Mouse (Mus musculus) cerebellum, postnatal 36 days (tissue): Measurements from ENCODE around the gene Chmp2a.

Experiments used
- DNase-seq, 2 experiments: peaks; one replicate each; pipeline ENCODE4 v3.0.0; 2021 to 2022; ENCODE audit warnings: mixed read lengths in 2 of 2

Chmp2a gene

DNA sequence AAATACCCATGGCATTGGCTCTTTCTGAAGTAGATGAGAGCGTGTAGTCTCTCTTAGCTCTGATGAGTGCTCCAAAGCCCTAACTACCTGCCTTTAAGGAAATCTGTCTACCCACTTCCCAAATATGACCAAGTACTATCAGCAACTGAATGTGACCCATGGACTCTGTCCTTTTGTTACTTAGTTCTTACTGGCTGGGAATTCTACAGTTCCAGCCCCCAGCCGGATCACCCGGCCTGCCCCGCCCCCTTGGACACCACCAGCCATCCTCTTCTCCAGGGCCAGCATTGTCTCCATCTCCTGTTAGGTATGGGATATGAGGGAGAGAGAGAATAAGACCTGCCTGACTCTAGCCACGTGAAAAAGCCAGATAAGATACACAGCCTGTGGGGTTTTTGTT lies 36.6 kb downstream of the Chmp2a start, which contains the start of gene Slc27a5:
Slc27a5 (minus strand) TSS at position 140 of the 400 bp plus-strand sequence.
- DNase-seq: no peak

- no peak for DNase-seq
Observed at GRCm38 (mm10) chr7:12997230-12997629, 37.4 kb downstream of the Chmp2a start.

- no peak for DNase-seq
Observed at GRCm38 (mm10) chr7:12995862-12996261, 38.7 kb downstream of the Chmp2a start.

DNA sequence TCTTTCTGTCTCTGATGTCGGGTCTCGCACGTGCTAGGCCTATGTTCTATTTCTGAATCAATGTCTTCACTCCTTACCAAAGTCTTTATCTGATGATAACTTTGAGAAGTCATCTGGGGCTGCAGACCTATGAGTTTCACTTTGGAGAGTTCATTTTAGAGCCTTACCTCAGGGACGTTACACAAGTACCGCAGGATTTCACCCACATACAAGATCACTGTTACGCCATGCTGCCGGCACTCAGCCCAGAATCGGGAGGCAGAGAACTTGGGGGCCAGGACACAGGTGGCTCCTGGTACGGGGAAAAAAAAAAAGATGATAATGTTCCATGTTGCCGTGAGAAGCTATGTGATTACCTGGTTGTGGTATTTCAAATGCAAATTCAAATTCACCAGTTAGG lies 41.5 kb downstream of the Chmp2a start:
- DNase-seq: no peak

GRCm38 (mm10) chr7:12992222-12992621 lies 42.4 kb downstream of the Chmp2a start:
- no peak for DNase-seq

DNA sequence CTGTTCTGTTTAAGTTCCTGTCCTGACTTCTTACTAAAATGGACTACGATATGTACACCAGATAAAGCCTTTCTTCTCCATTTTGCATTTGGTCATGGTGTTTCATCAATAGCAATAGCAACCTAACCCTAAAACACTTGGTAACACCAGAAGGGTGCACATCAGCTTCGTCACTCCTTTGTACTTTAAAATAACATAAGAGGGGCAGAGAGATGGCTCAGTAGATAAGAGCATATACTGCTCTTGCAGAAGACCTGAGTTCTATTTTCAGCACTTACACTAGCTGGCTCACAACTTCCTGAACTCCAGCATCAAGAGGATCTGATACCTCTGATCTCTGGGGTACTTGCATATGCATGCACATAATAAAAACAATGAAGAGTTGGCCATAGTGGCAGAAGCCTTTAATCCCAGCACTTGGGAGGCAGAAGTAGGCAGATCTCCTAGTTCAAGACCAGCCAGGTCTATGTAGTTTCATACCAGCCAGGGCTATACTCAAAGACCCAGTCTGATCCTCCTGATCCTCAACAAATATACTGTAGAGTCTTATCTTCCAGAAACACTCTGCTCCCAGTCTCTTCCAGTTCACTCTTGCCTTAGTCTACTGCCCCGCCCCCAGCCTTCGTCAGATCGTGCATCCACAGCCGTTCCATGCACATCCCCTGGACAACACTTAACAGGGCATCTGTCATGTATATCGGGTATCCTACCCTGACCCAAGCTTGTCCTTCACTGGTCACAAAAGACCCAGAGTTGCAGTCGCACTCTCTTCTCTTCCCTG lies 47.0 kb downstream of the Chmp2a start:
- no peak for DNase-seq

GRCm38 (mm10) chr7:12986906-12987305 lies 47.7 kb downstream of the Chmp2a start:
- DNase-seq: no peak

GRCm38 (mm10) chr7:12985724-12986123 lies 48.9 kb downstream of the Chmp2a start:
- DNase-seq: no peak
